Mouse (Mus musculus) limb, embryonic 12.5 days (tissue): ENCODE data around the gene Snx1. TPM values are rescaled to one million over a fixed set of nuclear protein-coding genes. Genes with fewer than 3 reads are reported as not detected.

ENCODE experiments used
- ATAC-seq: fragments of 200-750 bp; cut with Nextera tagmentation; 2 replicates; pipeline ENCODE4 v1.8.0; 2017; ENCODE audit warnings: low read depth, moderate TSS enrichment; ENCODE audit not compliant: insufficient number of reproducible peaks, insufficient read depth, low FRiP score, low TSS enrichment
- H3K27ac ChIP-seq: fragments of 300-500 bp; sonication (generic); 2 replicates; pipeline ENCODE4 v1.5.1; 2016; ENCODE audit warnings: mild to moderate bottlenecking, moderate library complexity
- H3K27me3 ChIP-seq: fragments of 300-500 bp; sonication (generic); 2 replicates; pipeline ENCODE4 v1.6.1; 2016; ENCODE audit warnings: mild to moderate bottlenecking, moderate library complexity
- H3K36me3 ChIP-seq: fragments of 300-500 bp; sonication (generic); 2 replicates; pipeline ENCODE4 v1.6.1; 2016; ENCODE audit warnings: mild to moderate bottlenecking, moderate library complexity
- H3K4me1 ChIP-seq: fragments of 300-500 bp; sonication (generic); replicated peaks from 2 replicates; pipeline ENCODE4 v1.6.1; 2016
- H3K4me2 ChIP-seq: fragments of 300-500 bp; sonication (generic); 2 replicates; pipeline ENCODE4 v1.6.1; 2016; ENCODE audit warnings: mild to moderate bottlenecking, moderate library complexity
- H3K4me3 ChIP-seq: fragments of 300-500 bp; sonication (generic); replicated peaks from 2 replicates; pipeline ENCODE4 v1.5.1; 2016; ENCODE audit warnings: mild to moderate bottlenecking
- H3K9ac ChIP-seq: fragments of 300-500 bp; sonication (generic); replicated peaks from 2 replicates; pipeline ENCODE4 v1.6.1; 2016; ENCODE audit warnings: mild to moderate bottlenecking, moderate library complexity
- H3K9me3 ChIP-seq: fragments of 300-500 bp; sonication (generic); 2 replicates; pipeline ENCODE4 v1.6.1; 2016; ENCODE audit warnings: mild to moderate bottlenecking, moderate library complexity
- WGBS: fragments of 180-500 bp; shearing (Covaris S2); methylation state at CpG from one replicate; pipeline ENCODE4 v1.1.7; 2016; 5-methylcytosine and 5-hydroxymethylcytosine counted together
- polyA plus RNA-seq: library from polyadenylated mRNA; unstranded; fragments of >200 nt; fragmentation: Nextera tagmentation; extraction: Ambion mirVana; gene quantifications from 2 replicates; pipeline ENCODE4 v1.2.1, GENCODE M21; 2016

Gene Snx1
- polyA plus RNA-seq, 1 experiment from 2014 or later = 126 TPM

DNA sequence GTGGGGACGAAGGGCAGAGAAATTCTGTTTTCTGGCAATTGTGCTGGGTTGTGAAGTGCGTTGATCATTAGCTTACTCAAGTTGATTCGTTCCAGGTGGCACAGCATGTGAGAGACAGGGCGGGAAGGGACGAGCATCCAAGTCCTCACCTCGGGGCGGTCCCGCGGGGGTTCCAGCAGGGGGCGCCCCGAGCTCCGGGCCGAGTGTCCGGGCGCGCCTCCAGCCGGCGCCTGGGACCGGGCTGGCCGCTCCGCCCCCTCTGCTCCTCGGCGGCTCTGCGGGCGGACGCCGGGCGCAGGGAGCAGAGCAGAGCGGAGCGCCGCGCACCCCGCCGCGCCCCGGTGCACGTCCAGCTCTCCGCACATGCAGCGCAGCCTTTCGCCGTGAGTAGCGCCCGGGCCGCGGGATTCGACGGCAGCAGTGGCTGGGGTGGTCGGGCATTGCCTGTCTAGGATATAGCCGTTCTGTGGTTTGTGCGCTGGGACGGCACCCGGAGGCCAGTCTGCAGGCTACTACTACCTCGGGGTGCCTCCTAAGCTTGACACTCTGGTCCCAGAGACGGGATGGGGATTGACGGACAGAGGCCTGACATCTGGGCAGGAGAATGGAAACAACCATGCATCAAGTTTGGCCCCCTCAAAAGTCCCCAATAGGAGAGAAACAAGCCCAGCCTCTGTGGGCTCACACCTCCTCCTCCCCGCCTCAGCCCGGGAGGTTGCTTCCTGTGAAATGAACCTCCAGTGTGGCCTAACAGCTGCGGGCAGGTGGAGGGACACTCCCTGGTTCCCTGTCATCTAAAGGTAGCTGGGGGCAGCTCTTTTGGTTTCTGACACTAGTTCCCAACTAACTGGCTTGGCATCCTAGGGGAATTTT, 31.8 kb upstream of the Snx1 start, which contains the start of gene Dapk2:
Gene Dapk2 (plus strand): TSS at position 266 of the 873 bp plus-strand sequence.
- Histone ChIP-seq H3K27me3 (peaks cover 35% of the 10 kb centered on the region), H3K36me3 (no peaks in the 10 kb centered on the region), H3K4me2 (peak within 1 kb of the TSS; percentile 64), H3K9ac (peak within 1 kb of the TSS; percentile 51), H3K4me3 (peak within 1 kb of the TSS; percentile 46), H3K9me3 (no peaks in the 10 kb centered on the region), H3K4me1 (no peaks in the 10 kb centered on the region), H3K27ac (no peak within 1 kb of the TSS)
- peak; percentile 66 for ATAC-seq
- WGBS = under 1% methylated on average over 58 of the region's 58 CpGs

DNA sequence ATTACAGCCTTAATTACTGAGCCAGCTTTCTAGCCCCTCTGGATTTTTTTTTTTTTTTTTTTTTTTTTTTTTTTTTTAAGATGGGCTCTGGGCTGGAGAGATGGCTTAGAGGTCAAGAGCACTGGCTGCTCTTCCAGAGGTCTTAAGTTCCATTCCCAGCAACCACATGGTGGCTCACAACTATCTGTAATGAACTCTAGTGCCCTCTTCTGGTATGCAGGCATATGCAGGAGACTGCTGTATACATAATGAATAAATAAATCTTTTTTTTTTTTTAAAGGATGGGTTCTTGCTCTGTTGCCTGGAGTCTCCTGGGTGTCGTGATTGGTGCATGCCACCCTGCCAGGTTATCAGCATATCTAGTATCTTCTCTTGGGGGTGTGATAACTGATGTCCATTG, 29.1 kb upstream of the Snx1 start:
- H3K27me3 ChIP-seq = peaks cover 38% of the 10 kb centered on the region
- WGBS = 88% methylated on average over 1 of the region's 1 CpGs

DNA sequence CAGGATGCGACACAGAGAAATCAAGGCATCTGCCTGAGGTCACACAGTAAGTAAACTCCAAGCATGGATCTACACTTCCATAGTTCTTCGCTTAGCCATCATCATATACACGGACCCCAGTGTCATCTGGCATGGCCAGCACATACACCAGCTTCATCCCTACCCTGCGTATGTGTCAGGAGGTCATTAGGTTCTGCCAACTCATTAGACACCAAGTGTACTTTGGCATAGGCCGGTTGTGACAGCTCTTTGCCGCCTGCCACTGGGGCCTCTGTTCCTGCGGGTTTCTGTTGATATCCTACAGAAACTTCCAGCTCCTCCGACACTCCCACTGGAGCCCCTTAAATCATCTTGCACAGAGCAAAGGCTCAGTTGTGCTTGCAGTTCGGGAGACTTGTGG, 27.6 kb upstream of the Snx1 start:
- Histone ChIP-seq H3K4me2 (no peak overlapping the region), H3K27ac (no peak overlapping the region), H3K4me1 (no peaks in the 10 kb centered on the region), H3K9ac (no peak overlapping the region), H3K4me3 (no peak overlapping the region), H3K36me3 (no peaks in the 10 kb centered on the region), H3K9me3 (no peaks in the 10 kb centered on the region), H3K27me3 (peaks cover 29% of the 10 kb centered on the region)
- WGBS = 92% methylated on average over 9 of the region's 9 CpGs
- no peak for ATAC-seq

More for the DNA sequence above, 29.1 kb upstream of the Snx1 start:
- Histone ChIP-seq H3K4me2 (no peak overlapping the region), H3K9me3 (no peaks in the 10 kb centered on the region), H3K9ac (no peak overlapping the region), H3K27ac (no peak overlapping the region), H3K4me3 (no peak overlapping the region), H3K36me3 (no peaks in the 10 kb centered on the region), H3K4me1 (no peaks in the 10 kb centered on the region)
- no peak for ATAC-seq

DNA sequence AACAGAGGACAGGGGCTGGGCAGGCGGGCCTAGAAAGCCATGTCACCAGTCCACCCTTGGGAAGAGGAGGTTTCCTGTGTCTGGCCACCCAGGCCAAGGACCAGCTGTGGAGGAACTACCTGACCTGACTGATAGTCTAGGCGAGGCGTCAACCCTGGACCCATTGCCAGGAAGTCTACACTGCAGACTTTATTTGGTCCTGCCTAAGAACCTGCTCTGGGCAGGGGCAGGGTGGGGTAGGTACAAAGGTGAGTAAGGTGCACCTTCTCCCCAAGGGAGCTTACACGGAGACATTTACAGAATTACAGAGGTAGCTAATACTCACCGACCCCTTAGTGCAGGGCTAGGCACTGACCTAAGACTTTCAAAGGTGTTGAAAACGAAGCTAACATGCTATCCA, 27.2 kb upstream of the Snx1 start:
- Histone ChIP-seq H3K27ac (no peak overlapping the region), H3K9ac (no peak overlapping the region), H3K27me3 (peaks cover 25% of the 10 kb centered on the region), H3K9me3 (no peaks in the 10 kb centered on the region), H3K36me3 (no peaks in the 10 kb centered on the region), H3K4me3 (no peak overlapping the region), H3K4me1 (no peaks in the 10 kb centered on the region), H3K4me2 (no peak overlapping the region)
- WGBS = 83% methylated on average over 6 of the region's 6 CpGs
- ATAC-seq = no peak

DNA sequence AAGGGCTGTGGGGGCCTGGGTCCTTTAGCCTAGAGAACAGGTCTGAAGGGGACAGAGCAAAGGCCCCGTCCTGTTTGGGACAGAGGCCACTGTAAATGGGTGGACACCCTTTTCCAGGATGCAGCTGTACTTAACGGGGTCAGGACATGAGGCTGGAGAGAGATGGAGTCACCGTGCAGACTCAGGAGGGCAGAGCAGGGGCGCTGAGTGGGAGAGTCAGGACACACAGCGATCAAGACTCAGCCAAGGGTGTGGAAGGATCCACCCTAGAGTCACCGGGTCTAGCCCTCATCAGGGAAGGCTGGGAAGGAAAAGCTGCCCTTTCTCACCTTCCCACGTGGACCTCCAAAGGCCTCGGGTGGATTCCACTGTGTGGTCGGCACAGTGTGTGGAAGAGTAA, 25.6 kb upstream of the Snx1 start:
- Histone ChIP-seq H3K36me3 (no peaks in the 10 kb centered on the region), H3K4me3 (no peak overlapping the region), H3K4me1 (no peaks in the 10 kb centered on the region), H3K9ac (no peak overlapping the region), H3K9me3 (no peaks in the 10 kb centered on the region), H3K4me2 (no peak overlapping the region), H3K27me3 (peaks cover 9% of the 10 kb centered on the region; the same call in 1 of the 2 replicates), H3K27ac (no peak overlapping the region)
- 63% methylated on average over 9 of the region's 9 CpGs for WGBS
- ATAC-seq = no peak

DNA sequence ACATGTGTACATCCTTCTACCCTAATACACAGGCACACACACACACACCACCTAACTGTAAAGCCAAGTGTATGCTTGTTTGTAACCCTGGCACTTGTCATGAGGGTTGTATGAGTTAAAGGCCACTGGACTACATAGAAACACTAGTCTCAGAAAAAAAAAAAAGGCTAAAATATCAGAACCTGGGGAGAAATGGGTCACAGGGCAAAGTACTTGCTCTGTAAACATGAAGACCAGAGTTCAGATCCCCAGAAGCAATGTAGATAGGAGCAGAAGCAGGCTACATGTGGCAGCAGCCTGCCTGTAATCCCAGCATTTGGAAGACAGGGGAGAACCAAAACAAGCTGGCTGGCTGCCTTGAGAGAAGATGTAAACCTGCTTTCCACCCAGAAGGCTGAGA, 19.8 kb upstream of the Snx1 start:
- Histone ChIP-seq H3K27me3 (no peaks in the 10 kb centered on the region), H3K9ac (no peak overlapping the region), H3K27ac (no peak overlapping the region), H3K4me3 (no peak overlapping the region), H3K4me1 (no peaks in the 10 kb centered on the region), H3K4me2 (no peak overlapping the region), H3K36me3 (no peaks in the 10 kb centered on the region), H3K9me3 (no peaks in the 10 kb centered on the region)
- no peak for ATAC-seq

DNA sequence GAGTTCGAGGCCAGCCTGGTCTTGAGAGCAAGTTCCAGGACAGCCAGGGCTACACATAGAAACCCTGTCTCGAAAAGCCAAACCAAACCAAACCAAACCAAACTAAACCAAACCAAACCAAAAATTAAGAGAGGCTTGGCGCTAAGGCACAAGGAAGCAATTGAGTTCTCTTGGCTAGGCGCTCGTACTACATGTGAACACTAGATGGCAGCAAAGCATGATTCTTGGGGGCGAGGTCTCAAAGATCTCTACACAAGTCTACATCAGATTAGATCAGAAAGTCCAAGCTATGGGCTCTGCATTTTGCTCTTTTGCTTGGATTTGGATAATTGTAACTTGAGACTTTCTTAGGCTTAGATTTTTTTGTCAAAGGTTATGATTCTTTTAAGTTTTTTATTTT, 17.9 kb upstream of the Snx1 start:
- WGBS = 6% methylated on average over 6 of the region's 6 CpGs
- no peak for ATAC-seq
- no peaks in the 10 kb centered on the region for H3K9me3 ChIP-seq
- no peak overlapping the region for H3K27ac ChIP-seq
- H3K27me3 ChIP-seq = no peaks in the 10 kb centered on the region
- H3K4me1 ChIP-seq = no peaks in the 10 kb centered on the region
- no peak overlapping the region for H3K9ac ChIP-seq
- no peak overlapping the region for H3K4me2 ChIP-seq
- H3K4me3 ChIP-seq = no peak overlapping the region
- peaks cover 15% of the 10 kb centered on the region for H3K36me3 ChIP-seq

DNA sequence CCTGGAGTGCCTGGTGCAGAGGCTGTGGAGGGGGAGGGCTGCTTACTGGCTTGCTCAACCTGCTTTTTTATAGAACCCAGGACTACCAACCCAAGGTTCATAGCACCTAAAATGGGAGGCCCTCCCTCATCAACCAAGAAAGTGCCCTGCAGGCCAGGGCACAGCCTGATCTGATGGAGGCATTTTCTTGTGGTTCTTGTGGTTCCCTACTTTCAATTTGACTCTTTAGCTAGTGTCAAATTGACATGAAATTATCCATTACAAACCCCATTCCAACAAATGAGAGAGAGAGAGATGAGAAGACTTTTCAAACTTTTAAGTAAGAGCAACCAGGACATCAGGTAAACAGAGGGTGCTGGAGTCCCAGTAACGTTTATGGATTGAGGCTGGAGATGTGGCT, 15.9 kb upstream of the Snx1 start:
- no peaks in the 10 kb centered on the region for H3K9me3 ChIP-seq
- no peaks in the 10 kb centered on the region for H3K27me3 ChIP-seq
- WGBS = 61% methylated on average over 1 of the region's 1 CpGs
- H3K4me3 ChIP-seq = no peak overlapping the region
- H3K4me1 ChIP-seq = no peaks in the 10 kb centered on the region
- H3K9ac ChIP-seq = no peak overlapping the region
- H3K4me2 ChIP-seq = no peak overlapping the region
- H3K27ac ChIP-seq = no peak overlapping the region
- ATAC-seq = no peak
- peaks cover 33% of the 10 kb centered on the region for H3K36me3 ChIP-seq

DNA sequence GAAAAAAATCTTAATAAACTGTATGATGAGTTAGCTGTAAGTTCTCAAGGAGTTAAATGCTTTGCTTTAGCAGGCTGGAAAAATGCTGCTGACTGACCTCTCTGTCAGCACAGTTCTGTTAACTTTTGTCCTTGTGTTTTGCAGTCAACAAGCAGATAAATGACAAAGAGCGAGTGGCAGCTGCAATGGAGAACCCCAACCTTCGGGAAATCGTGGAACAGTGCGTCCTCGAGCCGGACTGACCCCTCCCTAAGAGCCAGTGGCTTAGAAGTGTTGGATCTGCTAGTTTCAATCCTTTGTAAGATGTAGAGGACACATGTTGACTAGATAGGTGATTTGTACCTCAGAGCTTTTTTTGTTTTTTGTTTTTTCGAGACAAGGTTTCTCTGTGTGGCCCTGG, 11.8 kb upstream of the Snx1 start:
- no peak for ATAC-seq
- peaks cover 72% of the 10 kb centered on the region for H3K36me3 ChIP-seq
- no peak overlapping the region for H3K9ac ChIP-seq

DNA sequence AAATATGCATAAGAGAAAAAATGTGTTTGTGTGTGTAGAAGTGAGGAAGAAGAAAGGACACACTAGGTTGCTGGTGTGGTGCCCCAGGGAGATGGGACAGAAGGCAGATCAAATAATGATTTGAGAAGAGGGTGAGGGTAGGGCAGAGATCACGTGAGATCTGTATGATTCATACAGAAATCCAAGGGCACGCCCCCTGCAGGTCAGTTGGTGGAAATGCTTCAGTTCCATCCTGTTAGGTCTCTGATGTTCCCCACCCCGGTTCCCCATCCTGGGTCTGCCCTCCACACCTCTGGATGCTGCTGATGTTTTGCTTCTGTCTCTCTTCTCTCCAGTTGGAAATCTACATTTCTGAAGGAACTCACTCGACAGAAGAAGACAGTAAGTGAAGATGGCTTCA, 9.6 kb upstream of the Snx1 start:
- WGBS = 64% methylated on average over 4 of the region's 4 CpGs
- peaks cover 88% of the 10 kb centered on the region for H3K36me3 ChIP-seq
- ATAC-seq = no peak
- no peaks in the 10 kb centered on the region for H3K9me3 ChIP-seq
- H3K4me3 ChIP-seq = no peak overlapping the region
- no peak overlapping the region for H3K27ac ChIP-seq
- H3K9ac ChIP-seq = no peak overlapping the region
- no peaks in the 10 kb centered on the region for H3K4me1 ChIP-seq
- H3K27me3 ChIP-seq = no peaks in the 10 kb centered on the region
- no peak overlapping the region for H3K4me2 ChIP-seq

More for the DNA sequence above, 11.8 kb upstream of the Snx1 start:
- H3K9me3 ChIP-seq = no peaks in the 10 kb centered on the region
- no peak overlapping the region for H3K4me3 ChIP-seq
- no peaks in the 10 kb centered on the region for H3K27me3 ChIP-seq
- no peaks in the 10 kb centered on the region for H3K4me1 ChIP-seq
- no peak overlapping the region for H3K4me2 ChIP-seq
- H3K27ac ChIP-seq = no peak overlapping the region
- 93% methylated on average over 7 of the region's 7 CpGs for WGBS

DNA sequence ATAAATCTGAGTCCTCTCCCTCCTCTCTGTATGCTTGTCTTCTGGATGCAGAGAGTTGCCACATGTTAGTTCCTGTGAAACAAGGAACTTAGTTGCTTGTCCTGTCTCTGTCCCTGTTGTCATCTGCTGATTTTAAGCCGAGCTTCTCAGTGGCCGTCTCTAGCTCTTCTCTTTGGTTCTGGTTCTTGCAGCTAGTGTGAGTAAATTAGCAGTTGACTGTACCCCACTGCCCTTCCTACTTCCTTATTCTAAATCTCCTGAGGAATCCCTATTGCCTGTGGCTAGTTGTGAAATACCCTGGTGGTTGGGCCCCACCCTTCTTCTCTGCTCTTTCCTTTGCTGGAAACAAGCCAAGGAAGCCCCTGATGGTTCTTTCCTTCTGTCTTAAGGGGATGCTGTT, 5.1 kb upstream of the Snx1 start:
- ATAC-seq = no peak
- H3K9ac ChIP-seq = no peak overlapping the region
- H3K9me3 ChIP-seq = no peaks in the 10 kb centered on the region
- H3K36me3 ChIP-seq = peaks cover 51% of the 10 kb centered on the region
- no peak overlapping the region for H3K27ac ChIP-seq
- no peaks in the 10 kb centered on the region for H3K27me3 ChIP-seq
- peaks cover 10% of the 10 kb centered on the region for H3K4me1 ChIP-seq
- H3K4me3 ChIP-seq = no peak overlapping the region
- WGBS = 98% methylated on average over 2 of the region's 2 CpGs
- H3K4me2 ChIP-seq = no peak overlapping the region

DNA sequence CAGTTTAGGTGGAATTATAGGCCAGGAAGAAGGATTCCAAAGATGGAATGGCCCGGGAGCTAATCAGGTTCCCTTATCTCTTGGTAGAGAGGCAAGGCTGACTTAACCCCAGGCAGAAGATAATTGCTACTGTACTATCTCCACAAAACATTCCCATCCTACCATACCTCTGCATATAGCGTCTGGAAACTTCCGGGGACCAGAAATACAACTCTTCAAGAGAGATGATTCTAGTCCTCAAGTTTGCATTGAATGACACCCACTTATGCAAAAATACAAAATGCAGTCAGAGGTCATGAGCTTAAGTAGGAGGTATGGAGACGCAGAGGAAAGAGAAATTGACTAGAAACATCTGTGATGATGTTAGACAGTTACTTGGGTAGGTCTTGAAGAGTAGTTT, 1.5 kb upstream of the Snx1 start:
- WGBS = 96% methylated on average over 4 of the region's 4 CpGs
- H3K4me2 ChIP-seq = peak overlapping the region; percentile 60
- H3K27me3 ChIP-seq = no peaks in the 10 kb centered on the region
- peaks cover 16% of the 10 kb centered on the region for H3K36me3 ChIP-seq
- peak overlapping the region; percentile 57; the same call in 1 of the 2 replicates for H3K4me3 ChIP-seq
- no peak overlapping the region for H3K27ac ChIP-seq
- H3K9ac ChIP-seq = no peak overlapping the region
- no peaks in the 10 kb centered on the region for H3K9me3 ChIP-seq
- ATAC-seq = no peak
- peaks cover 36% of the 10 kb centered on the region for H3K4me1 ChIP-seq
